Mouse (Mus musculus) limb, embryonic 14.5 days (tissue): Measurements from ENCODE around the gene Gm1527. TPM values are rescaled to one million over a fixed set of nuclear protein-coding genes. Genes with fewer than 3 reads are reported as not detected.
"Not testable (repeated sequence)": the region's sequence is repeated elsewhere in the genome, so short reads cannot be mapped to it uniquely, and the experiment has no call there.

Experiments used
- ATAC-seq: fragments of 200-750 bp; cut with Nextera tagmentation; 2 replicates; pipeline ENCODE4 v1.8.0; 2017; ENCODE audit warnings: low read depth, moderate number of reproducible peaks, moderate TSS enrichment; ENCODE audit not compliant: low FRiP score
- DNase-seq: peaks from one replicate; pipeline ENCODE4 v3.0.0-alpha.2; 2015; ENCODE audit warnings: low spot score
- H3K27ac ChIP-seq: fragments of 300-500 bp; sonication (generic); replicated peaks from 2 replicates; pipeline ENCODE4 v1.5.1; 2014; ENCODE audit warnings: low read depth, mild to moderate bottlenecking, low read length, moderate library complexity, mixed read lengths
- H3K27me3 ChIP-seq: fragments of 300-500 bp; sonication (generic); 2 replicates; pipeline ENCODE4 v1.6.1; 2014; ENCODE audit warnings: low read length, mixed read lengths; ENCODE audit not compliant: control insufficient read depth, insufficient read depth
- H3K36me3 ChIP-seq: fragments of 300-500 bp; sonication (generic); 2 replicates; pipeline ENCODE4 v1.6.1; 2014; ENCODE audit warnings: mild to moderate bottlenecking, low read length, moderate library complexity, mixed read lengths; ENCODE audit not compliant: control insufficient read depth, insufficient read depth
- H3K4me1 ChIP-seq: fragments of 300-500 bp; sonication (generic); 2 replicates; pipeline ENCODE4 v1.6.1; 2014; ENCODE audit warnings: antibody characterized with exemption, low read length, mixed read lengths; ENCODE audit not compliant: control insufficient read depth, insufficient read depth
- H3K4me2 ChIP-seq: fragments of 300-500 bp; sonication (generic); replicated peaks from 2 replicates; pipeline ENCODE4 v1.6.1; 2014; ENCODE audit warnings: low read depth, mild to moderate bottlenecking, low read length, moderate library complexity; ENCODE audit not compliant: severe bottlenecking
- H3K4me3 ChIP-seq: fragments of 300-500 bp; sonication (generic); replicated peaks from 2 replicates; pipeline ENCODE4 v1.5.1; 2014; ENCODE audit warnings: low read length
- H3K9ac ChIP-seq: fragments of 300-500 bp; sonication (generic); 2 replicates; pipeline ENCODE4 v1.6.1; 2014; ENCODE audit warnings: mild to moderate bottlenecking, low read depth, low read length, moderate library complexity; ENCODE audit not compliant: severe bottlenecking
- H3K9me3 ChIP-seq: fragments of 300-500 bp; sonication (generic); 2 replicates; pipeline ENCODE4 v1.6.1; 2016; ENCODE audit warnings: low read length; ENCODE audit not compliant: control insufficient read depth
- POLR2A ChIP-seq: fragments of 200-500 bp; IDR thresholded peaks from 2 replicates; pipeline ENCODE4 v1.8.0; 2012; ENCODE audit warnings: inconsistent platforms, mild to moderate bottlenecking, moderate library complexity, borderline replicate concordance; ENCODE audit not compliant: insufficient read depth, insufficient read length; ENCODE audit errors: extremely low read depth
- WGBS: fragments of 180-500 bp; shearing (Covaris S2); extraction: QIAGEN DNeasy Blood & Tissue Kit; methylation state at CpG from one replicate; pipeline ENCODE4 v1.1.7; 2014; 5-methylcytosine and 5-hydroxymethylcytosine counted together
- polyA plus RNA-seq, 2 experiments: library from polyadenylated mRNA; depleted of rRNA in 1 of 2; stranded (reverse) in 1 of 2; unstranded in 1 of 2; fragments of >200 nt; fragmentation: Nextera tagmentation in 1 of 2; extraction: Ambion mirVana in 1 of 2; gene quantifications; 2 replicates each; pipeline versions ENCODE4 v1.2.1 to v1.2.3; 2012 to 2014

Gene Gm1527
- polyA plus RNA-seq (2012; rRNA removed): not detected in 2 replicates
- not detected in 2 replicates for polyA plus RNA-seq (2014; fragmentation: Nextera tagmentation; extraction: Ambion mirVana)

DNA sequence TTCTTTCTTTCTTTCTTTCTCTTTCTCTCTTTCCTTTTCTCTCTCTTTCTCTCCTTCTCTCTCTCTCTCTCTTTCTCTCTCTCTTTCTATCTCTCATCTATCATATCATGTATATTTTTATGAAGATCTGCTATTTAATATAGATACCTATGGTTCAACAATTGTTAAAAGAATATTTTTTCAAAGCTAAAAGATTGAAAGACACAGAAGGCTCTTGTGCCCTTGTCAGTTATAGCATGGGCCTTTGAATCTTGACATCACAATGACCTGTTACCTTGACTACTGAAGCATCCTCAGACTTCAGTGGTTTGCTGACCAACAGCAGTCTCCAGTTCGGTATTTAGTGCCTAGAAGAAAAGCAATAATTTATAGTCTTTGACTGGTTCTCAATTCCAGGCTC, at the start of gene Gm1527:
Gene Gm1527, plus strand, starts transcription at position 301 of the 400 bp plus-strand sequence.
- H3K4me1 ChIP-seq: no peaks in the 10 kb centered on the region
- WGBS: 46% methylated on average over 1 of the region's 1 CpGs
- H3K36me3 ChIP-seq: no peaks in the 10 kb centered on the region
- no peak for TF ChIP-seq POLR2A
- no peak within 1 kb of the TSS for H3K4me2 ChIP-seq
- no peaks in the 10 kb centered on the region for H3K27me3 ChIP-seq
- no peak for ATAC-seq
- DNase-seq: no peak
- H3K4me3 ChIP-seq: no peak within 1 kb of the TSS
- no peaks in the 10 kb centered on the region for H3K9me3 ChIP-seq
- no peak within 1 kb of the TSS for H3K27ac ChIP-seq
- H3K9ac ChIP-seq: no peak within 1 kb of the TSS

- 0 out of 2 replicates have a peak, but pooled peaks cover 2% of the 10 kb centered on the region for H3K4me1 ChIP-seq
- DNase-seq: no peak
- no peaks in the 10 kb centered on the region for H3K27me3 ChIP-seq
- H3K4me3 ChIP-seq: no peak overlapping the region
- ATAC-seq: no peak
- 39% methylated on average over 8 of the region's 8 CpGs for WGBS
- no peak overlapping the region for H3K9ac ChIP-seq
- no peak overlapping the region for H3K4me2 ChIP-seq
- no peak for TF ChIP-seq POLR2A
- H3K27ac ChIP-seq: no peak overlapping the region
- no peaks in the 10 kb centered on the region for H3K9me3 ChIP-seq
- H3K36me3 ChIP-seq: no peaks in the 10 kb centered on the region
These were observed 49.2 kb upstream of the Gm1527 start for GRCm38 (mm10) chr3:28843231-28843630.

DNA sequence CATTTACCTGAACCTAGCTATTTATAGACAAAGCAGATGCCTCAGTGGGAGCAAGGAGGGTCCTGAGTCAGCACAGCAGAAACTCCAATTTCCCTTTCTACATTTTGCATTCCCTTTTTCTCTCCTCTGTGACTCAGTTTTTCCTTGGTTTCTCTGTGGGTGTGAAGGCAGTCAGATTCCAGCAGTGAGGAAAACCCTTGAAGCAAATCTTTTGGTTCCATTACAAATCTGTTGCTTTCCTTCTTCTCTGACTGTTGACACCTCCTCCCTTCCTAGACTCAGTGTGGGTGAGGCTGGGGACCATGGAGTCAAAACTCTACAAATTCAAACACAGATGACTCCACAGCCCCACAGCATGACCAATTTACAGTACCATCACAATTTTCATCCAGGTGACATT, 45.3 kb upstream of the Gm1527 start:
- no peak for ATAC-seq
- no peak overlapping the region for H3K4me2 ChIP-seq
- no peak overlapping the region for H3K4me3 ChIP-seq
- no peak for TF ChIP-seq POLR2A
- no peaks in the 10 kb centered on the region for H3K9me3 ChIP-seq
- H3K36me3 ChIP-seq: no peaks in the 10 kb centered on the region
- H3K27me3 ChIP-seq: no peaks in the 10 kb centered on the region
- H3K27ac ChIP-seq: no peak overlapping the region
- no peak overlapping the region for H3K9ac ChIP-seq
- DNase-seq: no peak
- H3K4me1 ChIP-seq: 0 out of 2 replicates have a peak, but pooled peaks cover 2% of the 10 kb centered on the region

DNA sequence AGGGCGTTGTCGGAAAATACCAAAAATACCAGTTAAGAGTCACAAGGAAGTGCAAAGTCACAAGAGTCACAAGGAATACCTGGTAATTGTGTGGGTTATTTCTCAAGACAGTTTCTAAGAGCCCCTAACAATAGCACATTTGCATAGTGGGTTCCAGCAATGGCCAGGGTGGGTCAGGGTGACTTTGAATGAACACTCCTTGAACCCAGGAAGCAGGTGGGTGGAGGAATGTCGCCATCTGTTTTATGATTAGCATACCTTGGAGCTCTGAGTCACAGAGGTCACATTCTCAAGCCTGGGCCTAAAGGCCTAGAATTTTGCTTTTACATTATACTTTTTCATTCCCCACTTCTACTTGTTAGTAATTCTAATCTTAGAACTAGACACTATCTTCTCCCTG, 40.2 kb upstream of the Gm1527 start:
- not testable (repeated sequence) for H3K9me3 ChIP-seq, H3K4me2 ChIP-seq, ATAC-seq, H3K36me3 ChIP-seq, DNase-seq, H3K4me3 ChIP-seq, H3K27ac ChIP-seq, H3K4me1 ChIP-seq, H3K9ac ChIP-seq, H3K27me3 ChIP-seq
- 85% methylated on average over 3 of the region's 3 CpGs for WGBS

- not testable (repeated sequence) for H3K4me1 ChIP-seq, H3K27ac ChIP-seq, H3K4me2 ChIP-seq, H3K27me3 ChIP-seq, H3K4me3 ChIP-seq, H3K36me3 ChIP-seq, H3K9me3 ChIP-seq, DNase-seq, H3K9ac ChIP-seq
- ATAC-seq: peak; percentile 57
These were observed 32.6 kb upstream of the Gm1527 start for GRCm38 (mm10) chr3:28859630-28860392.

- H3K9ac ChIP-seq, H3K27ac ChIP-seq, H3K4me1 ChIP-seq, H3K4me2 ChIP-seq, H3K9me3 ChIP-seq, DNase-seq, ATAC-seq, H3K36me3 ChIP-seq, H3K27me3 ChIP-seq, H3K4me3 ChIP-seq: not testable (repeated sequence)
- 37% methylated on average over 6 of the region's 6 CpGs for WGBS
These were observed 4.5 kb downstream of the Gm1527 start for GRCm38 (mm10) chr3:28896966-28897365.
